Mouse (Mus musculus): ENCODE results near the gene Crygn. TPM values are rescaled to one million over a fixed set of nuclear protein-coding genes. Genes with fewer than 3 reads are reported as not detected.
"Not testable (repeated sequence)": the region's sequence is repeated elsewhere in the genome, so short reads cannot be mapped to it uniquely, and the experiment has no call there.

Gene Crygn
- polyA plus RNA-seq, 1 experiment from 2014 or later = 2.6 TPM

GRCm38 (mm10) chr5:24778843-24779140 is 21.0 kb upstream of the Crygn start:
- peaks cover 7% of the 10 kb centered on the region; the same call in 1 of the 2 replicates for H3K4me1 ChIP-seq
- H3K9ac ChIP-seq = no peak overlapping the region
- 56% methylated on average over 13 of the region's 13 CpGs for WGBS
- no peak for ATAC-seq (ENCODE audit: insufficient number of reproducible peaks, low FRiP score, low TSS enrichment, low read depth)
- no peak overlapping the region for H3K4me3 ChIP-seq
- no peaks in the 10 kb centered on the region for H3K9me3 ChIP-seq
- no peak overlapping the region for H3K27ac ChIP-seq
- 0 out of 2 replicates have a peak, but pooled peaks cover 5% of the 10 kb centered on the region for H3K27me3 ChIP-seq
- H3K4me2 ChIP-seq = peak overlapping the region; percentile 5; the same call in 1 of the 2 replicates
- no peaks in the 10 kb centered on the region for H3K36me3 ChIP-seq

GRCm38 (mm10) chr5:24778082-24778842 is 20.5 kb upstream of the Crygn start:
- ATAC-seq (ENCODE audit: insufficient number of reproducible peaks, low FRiP score, low TSS enrichment, low read depth) = no peak
- Histone ChIP-seq H3K36me3 (no peaks in the 10 kb centered on the region), H3K27me3 (0 out of 2 replicates have a peak, but pooled peaks cover 5% of the 10 kb centered on the region), H3K4me2 (peak overlapping the region; percentile 5; the same call in 1 of the 2 replicates), H3K9me3 (no peaks in the 10 kb centered on the region), H3K9ac (no peak overlapping the region), H3K4me1 (peaks cover 7% of the 10 kb centered on the region; the same call in 1 of the 2 replicates), H3K27ac (no peak overlapping the region), H3K4me3 (no peak overlapping the region)
- 35% methylated on average over 17 of the region's 17 CpGs for WGBS

- H3K9me3 ChIP-seq = no peaks in the 10 kb centered on the region
- no peaks in the 10 kb centered on the region for H3K36me3 ChIP-seq
- ATAC-seq (ENCODE audit: insufficient number of reproducible peaks, low FRiP score, low TSS enrichment, low read depth) = no peak
- no peak overlapping the region for H3K9ac ChIP-seq
- peaks cover 7% of the 10 kb centered on the region; the same call in 1 of the 2 replicates for H3K4me1 ChIP-seq
- H3K4me2 ChIP-seq = no peak overlapping the region
- no peak overlapping the region for H3K27ac ChIP-seq
- H3K27me3 ChIP-seq = 0 out of 2 replicates have a peak, but pooled peaks cover 5% of the 10 kb centered on the region
- no peak overlapping the region for H3K4me3 ChIP-seq
- WGBS = 59% methylated on average over 4 of the region's 4 CpGs
Observed at GRCm38 (mm10) chr5:24776681-24777080, 18.9 kb upstream of the Crygn start.

- H3K27ac ChIP-seq; H3K4me1 ChIP-seq; H3K9me3 ChIP-seq; H3K4me3 ChIP-seq; H3K36me3 ChIP-seq; H3K27me3 ChIP-seq; H3K9ac ChIP-seq; ATAC-seq (ENCODE audit: insufficient number of reproducible peaks, low FRiP score, low TSS enrichment, low read depth); H3K4me2 ChIP-seq: not testable (repeated sequence)
- 90% methylated on average over 16 of the region's 16 CpGs for WGBS
Observed at GRCm38 (mm10) chr5:24774549-24774948, 16.7 kb upstream of the Crygn start.

- H3K27ac ChIP-seq = no peak overlapping the region
- ATAC-seq (ENCODE audit: insufficient number of reproducible peaks, low FRiP score, low TSS enrichment, low read depth) = no peak
- H3K27me3 ChIP-seq = 0 out of 2 replicates have a peak, but pooled peaks cover 3% of the 10 kb centered on the region
- no peak overlapping the region for H3K4me2 ChIP-seq
- H3K9me3 ChIP-seq = no peaks in the 10 kb centered on the region
- WGBS = 70% methylated on average over 3 of the region's 3 CpGs
- H3K36me3 ChIP-seq = no peaks in the 10 kb centered on the region
- no peak overlapping the region for H3K9ac ChIP-seq
- no peak overlapping the region for H3K4me3 ChIP-seq
- H3K4me1 ChIP-seq = peaks cover 6% of the 10 kb centered on the region
Observed at GRCm38 (mm10) chr5:24756931-24757330, 877 bp downstream of the Crygn start.

- Histone ChIP-seq H3K4me3 (peak overlapping the region; percentile 54), H3K9ac (no peak overlapping the region; the same call in 1 of the 2 replicates), H3K27ac (peak overlapping the region; percentile 96), H3K36me3 (no peaks in the 10 kb centered on the region), H3K4me1 (peaks cover 31% of the 10 kb centered on the region), H3K4me2 (peak overlapping the region; percentile 79), H3K27me3 (no peaks in the 10 kb centered on the region), H3K9me3 (no peaks in the 10 kb centered on the region)
- 2% methylated on average over 2 of the region's 2 CpGs for whole genome bisulfite sequencing
- ATAC-seq (ENCODE audit: insufficient number of reproducible peaks, low FRiP score, low TSS enrichment, low read depth) = no peak
Observed at GRCm38 (mm10) chr5:24752175-24752498, 5.7 kb downstream of the Crygn start.

GRCm38 (mm10) chr5:24751305-24752174 is 6.3 kb downstream of the Crygn start:
- H3K9ac ChIP-seq = peak overlapping the region; percentile 70
- peak overlapping the region; percentile 54 for H3K4me3 ChIP-seq
- H3K27me3 ChIP-seq = no peaks in the 10 kb centered on the region
- H3K4me1 ChIP-seq = peaks cover 33% of the 10 kb centered on the region
- WGBS = 2% methylated on average over 25 of the region's 25 CpGs
- H3K9me3 ChIP-seq = no peaks in the 10 kb centered on the region
- no peaks in the 10 kb centered on the region for H3K36me3 ChIP-seq
- peak; percentile 55 for ATAC-seq (ENCODE audit: insufficient number of reproducible peaks, low FRiP score, low TSS enrichment, low read depth)
- peak overlapping the region; percentile 96 for H3K27ac ChIP-seq
- peak overlapping the region; percentile 79 for H3K4me2 ChIP-seq

GRCm38 (mm10) chr5:24750321-24751304 is 7.2 kb downstream of the Crygn start:
- Histone ChIP-seq H3K4me1 (peaks cover 33% of the 10 kb centered on the region), H3K9ac (peak overlapping the region; percentile 70), H3K9me3 (no peaks in the 10 kb centered on the region), H3K27ac (peak overlapping the region; percentile 96), H3K36me3 (no peaks in the 10 kb centered on the region), H3K4me2 (peak overlapping the region; percentile 79), H3K4me3 (peak overlapping the region; percentile 54), H3K27me3 (no peaks in the 10 kb centered on the region)
- ATAC-seq (ENCODE audit: insufficient number of reproducible peaks, low FRiP score, low TSS enrichment, low read depth) = peak; percentile 80
- WGBS = 1% methylated on average over 54 of the region's 59 CpGs

GRCm38 (mm10) chr5:24749731-24750130 is 8.1 kb downstream of the Crygn start:
- no peak for ATAC-seq (ENCODE audit: insufficient number of reproducible peaks, low FRiP score, low TSS enrichment, low read depth)
- WGBS = 54% methylated on average over 5 of the region's 5 CpGs

GRCm38 (mm10) chr5:24747533-24747932 is 10.3 kb downstream of the Crygn start:
- no peaks in the 10 kb centered on the region for H3K36me3 ChIP-seq
- H3K9ac ChIP-seq = no peak overlapping the region
- no peak overlapping the region for H3K4me2 ChIP-seq
- WGBS = 14% methylated on average over 6 of the region's 6 CpGs
- no peak for ATAC-seq (ENCODE audit: insufficient number of reproducible peaks, low FRiP score, low TSS enrichment, low read depth)
- no peak overlapping the region for H3K4me3 ChIP-seq
- peaks cover 33% of the 10 kb centered on the region for H3K4me1 ChIP-seq
- H3K27ac ChIP-seq = peak overlapping the region; percentile 13; the same call in 1 of the 2 replicates
- H3K27me3 ChIP-seq = no peaks in the 10 kb centered on the region
- H3K9me3 ChIP-seq = no peaks in the 10 kb centered on the region

More at GRCm38 (mm10) chr5:24749731-24750130, 8.1 kb downstream of the Crygn start:
- Histone ChIP-seq H3K9me3 (no peaks in the 10 kb centered on the region), H3K27me3 (no peaks in the 10 kb centered on the region), H3K4me1 (peaks cover 33% of the 10 kb centered on the region), H3K4me2 (peak overlapping the region; percentile 79), H3K36me3 (no peaks in the 10 kb centered on the region), H3K9ac (no peak overlapping the region), H3K4me3 (peak overlapping the region; percentile 54; the same call in 1 of the 2 replicates), H3K27ac (peak overlapping the region; percentile 96; the same call in 1 of the 2 replicates)

GRCm38 (mm10) chr5:24743956-24744355 is 13.9 kb downstream of the Crygn start:
- Histone ChIP-seq H3K4me1 (peaks cover 30% of the 10 kb centered on the region), H3K9me3 (no peaks in the 10 kb centered on the region), H3K4me2 (no peak overlapping the region), H3K36me3 (no peaks in the 10 kb centered on the region), H3K27me3 (no peaks in the 10 kb centered on the region), H3K4me3 (no peak overlapping the region), H3K9ac (no peak overlapping the region), H3K27ac (no peak overlapping the region)
- 83% methylated on average over 10 of the region's 10 CpGs for WGBS
- no peak for ATAC-seq (ENCODE audit: insufficient number of reproducible peaks, low FRiP score, low TSS enrichment, low read depth)
